Mouse (Mus musculus) heart, adult 2 months (tissue): ENCODE measurements around the gene Iqschfp.

Experiments
- CTCF ChIP-seq: fragments of 200-600 bp; IDR thresholded peaks from 2 replicates; pipeline ENCODE4 v1.8.1; 2022; ENCODE audit warnings: antibody characterized with exemption, mild to moderate bottlenecking, moderate library complexity
- EP300 ChIP-seq: fragments of 200-500 bp; IDR thresholded peaks from 2 replicates; pipeline ENCODE4 v1.6.1; 2011; ENCODE audit warnings: low read depth, low read length, control low read depth; ENCODE audit not compliant: insufficient read depth
- POLR2A ChIP-seq: fragments of 200-500 bp; IDR thresholded peaks from 2 replicates; pipeline ENCODE4 v1.6.1; 2011; ENCODE audit warnings: mild to moderate bottlenecking, low read depth, low read length, control low read depth; ENCODE audit not compliant: insufficient read depth

GRCm38 (mm10) chr3:68660538-68660937 is 768.5 kb downstream of the Iqschfp start:
- TF ChIP-seq POLR2A (no peak), CTCF (no peak), EP300 (no peak)
